Mouse (Mus musculus) limb, embryonic 11.5 days (tissue): ENCODE results near the gene Fgfr2. TPM values are rescaled to one million over a fixed set of nuclear protein-coding genes. Genes with fewer than 3 reads are reported as not detected.

ENCODE experiments used
- ATAC-seq: fragments of 200-750 bp; cut with Nextera tagmentation; 2 replicates; pipeline ENCODE4 v1.8.0; 2017; ENCODE audit warnings: low read depth; ENCODE audit not compliant: insufficient number of reproducible peaks, low FRiP score, low TSS enrichment
- DNase-seq: peaks from one replicate; pipeline ENCODE4 v3.0.0-alpha.2; 2015; ENCODE audit warnings: low spot score
- H3K27ac ChIP-seq: fragments of 300-500 bp; sonication (generic); replicated peaks from 2 replicates; pipeline ENCODE4 v1.5.1; 2014; ENCODE audit warnings: low read depth, mild to moderate bottlenecking, low read length
- H3K27me3 ChIP-seq: fragments of 300-500 bp; sonication (generic); 2 replicates; pipeline ENCODE4 v1.6.1; 2014; ENCODE audit warnings: mild to moderate bottlenecking, low read length, mixed read lengths; ENCODE audit not compliant: control insufficient read depth, insufficient read depth
- H3K36me3 ChIP-seq: fragments of 300-500 bp; sonication (generic); 2 replicates; pipeline ENCODE4 v1.6.1; 2014; ENCODE audit warnings: mild to moderate bottlenecking, low read length, moderate library complexity, mixed read lengths; ENCODE audit not compliant: control insufficient read depth, insufficient read depth
- H3K4me1 ChIP-seq: fragments of 300-500 bp; sonication (generic); 2 replicates; pipeline ENCODE4 v1.6.1; 2014; ENCODE audit warnings: low read length, mixed read lengths; ENCODE audit not compliant: control insufficient read depth, insufficient read depth
- H3K4me2 ChIP-seq: fragments of 300-500 bp; sonication (generic); 2 replicates; pipeline ENCODE4 v1.6.1; 2014; ENCODE audit warnings: low read depth, mild to moderate bottlenecking, moderate library complexity; ENCODE audit not compliant: severe bottlenecking
- H3K4me3 ChIP-seq: fragments of 300-500 bp; sonication (generic); 2 replicates; pipeline ENCODE4 v1.5.1; 2014; ENCODE audit warnings: low read depth, low read length
- H3K9ac ChIP-seq: fragments of 300-500 bp; sonication (generic); 2 replicates; pipeline ENCODE4 v1.6.1; 2014; ENCODE audit warnings: mild to moderate bottlenecking, low read length
- H3K9me3 ChIP-seq: fragments of 300-500 bp; sonication (generic); 2 replicates; pipeline ENCODE4 v1.6.1; 2016; ENCODE audit warnings: low read length; ENCODE audit not compliant: control insufficient read depth
- WGBS: fragments of 180-500 bp; shearing (Covaris S2); extraction: QIAGEN DNeasy Blood & Tissue Kit; methylation state at CpG from one replicate; pipeline ENCODE4 v1.1.7; 2014; 5-methylcytosine and 5-hydroxymethylcytosine counted together
- polyA plus RNA-seq: library from polyadenylated mRNA; unstranded; fragments of >200 nt; fragmentation: Nextera tagmentation; extraction: Ambion mirVana; gene quantifications from 2 replicates; pipeline ENCODE4 v1.2.1, GENCODE M21; 2014

The Fgfr2 gene
- polyA plus RNA-seq, 1 experiment from 2014 or later = 60.1 TPM

DNA sequence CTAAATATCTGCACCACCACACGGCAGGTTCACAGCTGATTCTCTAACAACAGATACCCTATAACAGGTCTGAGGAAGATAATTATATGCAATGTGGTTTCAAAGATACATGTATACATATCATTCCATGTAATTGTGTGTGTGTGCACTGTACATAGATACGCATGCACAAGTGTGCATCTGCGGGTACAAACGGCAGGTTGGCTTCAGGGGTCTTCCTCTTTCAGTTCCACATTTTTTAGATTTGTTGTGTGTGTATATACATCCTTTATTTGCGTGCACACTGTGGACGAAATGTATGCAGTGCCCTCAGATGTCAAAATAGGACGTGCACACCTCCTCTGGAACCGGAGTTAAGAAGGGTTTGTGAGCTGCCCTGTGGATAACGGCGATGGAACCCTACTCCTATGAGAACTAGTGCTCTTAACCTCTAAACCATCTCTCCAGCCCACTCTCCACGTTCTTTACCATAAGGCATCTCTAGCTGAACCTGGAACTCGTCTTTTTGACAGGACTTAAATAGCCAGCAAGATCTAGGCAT is 2575.4 kb downstream of the Fgfr2 start:
- Histone ChIP-seq H3K9ac (no peak overlapping the region), H3K4me2 (no peak overlapping the region), H3K9me3 (no peaks in the 10 kb centered on the region), H3K4me1 (peaks cover 5% of the 10 kb centered on the region), H3K27me3 (no peaks in the 10 kb centered on the region), H3K27ac (no peak overlapping the region; the same call in 1 of the 2 replicates), H3K36me3 (peaks cover 5% of the 10 kb centered on the region; the same call in 1 of the 2 replicates), H3K4me3 (no peak overlapping the region)
- ATAC-seq (no peak), DNase-seq (no peak)
- 84% methylated on average over 12 of the region's 12 CpGs for WGBS

DNA sequence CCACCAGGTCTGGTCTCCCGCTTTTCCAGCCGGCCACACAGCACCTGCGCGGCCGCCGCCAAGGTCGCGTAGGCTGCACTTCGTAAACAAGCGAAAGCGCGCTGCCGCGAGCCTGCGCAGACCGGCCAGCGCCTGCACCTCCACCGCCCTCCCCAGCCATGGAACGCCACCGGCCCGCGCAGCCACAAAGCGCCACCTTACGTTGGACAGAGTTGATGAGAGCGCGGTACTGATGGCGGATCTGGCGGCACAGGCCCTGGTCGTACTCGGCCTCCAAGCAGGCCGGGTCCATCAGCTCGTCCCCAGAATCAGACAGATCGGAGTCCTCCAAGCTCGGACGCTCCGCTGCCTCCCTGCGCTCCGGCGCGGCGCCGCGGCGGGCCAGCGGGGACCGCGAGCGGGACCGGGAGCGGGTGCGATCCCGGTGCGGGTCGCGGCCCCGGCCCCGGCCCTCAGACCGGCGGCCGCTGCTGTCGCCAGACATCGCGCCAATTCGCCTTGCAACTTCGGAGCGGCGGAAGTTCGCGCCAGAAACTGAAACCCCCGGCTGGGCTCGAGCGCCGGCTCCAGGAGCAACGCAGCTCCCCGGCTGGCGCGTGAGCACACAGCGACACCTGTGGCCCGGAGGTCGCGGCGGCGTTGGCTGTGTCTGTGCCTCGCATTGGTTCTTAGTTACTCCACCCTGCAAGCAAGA is 2576.2 kb downstream of the Fgfr2 start:
- ATAC-seq (peak; percentile 92), DNase-seq (peak; percentile 98)
- Histone ChIP-seq H3K9me3 (no peaks in the 10 kb centered on the region), H3K27ac (peak overlapping the region; percentile 100), H3K9ac (peak overlapping the region; percentile 98), H3K4me3 (peak overlapping the region; percentile 67), H3K4me1 (peaks cover 5% of the 10 kb centered on the region), H3K4me2 (peak overlapping the region; percentile 70), H3K27me3 (no peaks in the 10 kb centered on the region), H3K36me3 (peaks cover 8% of the 10 kb centered on the region; the same call in 1 of the 2 replicates)
- WGBS = under 1% methylated on average over 82 of the region's 84 CpGs

DNA sequence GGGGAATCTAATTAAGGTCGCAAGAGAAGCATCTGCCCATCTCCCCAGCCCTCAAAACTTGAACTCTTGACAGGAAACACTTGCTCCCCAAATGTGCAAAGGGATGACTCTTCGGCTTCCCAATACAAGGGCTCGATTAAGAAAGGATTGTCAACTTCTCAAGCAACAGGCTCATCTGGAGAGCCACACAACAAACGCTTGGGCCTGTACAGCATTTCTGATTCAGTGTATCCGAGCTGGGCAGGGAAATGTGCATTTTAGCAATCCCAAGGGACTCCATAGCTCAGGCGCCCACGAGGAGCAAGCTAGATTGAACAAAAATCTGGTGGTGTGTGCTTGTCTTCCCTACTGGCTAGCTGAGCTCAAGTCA is 2576.7 kb downstream of the Fgfr2 start:
- H3K4me3 ChIP-seq = peak overlapping the region; percentile 67
- peaks cover 8% of the 10 kb centered on the region; the same call in 1 of the 2 replicates for H3K36me3 ChIP-seq
- WGBS = 9% methylated on average over 7 of the region's 7 CpGs
- peak overlapping the region; percentile 100 for H3K27ac ChIP-seq
- no peaks in the 10 kb centered on the region for H3K27me3 ChIP-seq
- H3K9me3 ChIP-seq = no peaks in the 10 kb centered on the region
- peaks cover 5% of the 10 kb centered on the region for H3K4me1 ChIP-seq
- DNase-seq (no peak), ATAC-seq (no peak)
- H3K4me2 ChIP-seq = peak overlapping the region; percentile 70
- peak overlapping the region; percentile 98 for H3K9ac ChIP-seq

DNA sequence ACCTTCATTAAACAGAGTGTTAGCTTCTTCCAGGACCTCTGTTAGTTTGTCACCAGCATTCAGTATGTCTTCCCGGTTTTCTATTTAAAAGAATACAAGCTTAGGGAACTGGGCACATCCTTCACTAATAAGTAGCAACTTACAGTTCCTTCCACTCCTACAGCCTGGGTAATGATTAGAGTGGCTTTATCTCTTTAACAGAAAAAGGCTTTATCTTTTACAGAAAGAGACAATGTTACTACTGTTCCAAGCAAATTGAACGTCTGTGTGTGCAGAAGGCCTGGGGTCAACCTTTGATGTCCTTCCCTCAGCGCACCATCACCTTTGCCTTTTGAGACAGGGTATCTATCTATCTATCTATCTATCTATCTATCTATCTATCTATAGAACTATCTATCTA is 2577.3 kb downstream of the Fgfr2 start:
- Histone ChIP-seq H3K27me3 (no peaks in the 10 kb centered on the region), H3K36me3 (peaks cover 8% of the 10 kb centered on the region; the same call in 1 of the 2 replicates), H3K4me2 (peak overlapping the region; percentile 70), H3K9ac (peak overlapping the region; percentile 98), H3K27ac (no peak overlapping the region; the same call in 1 of the 2 replicates), H3K4me1 (peaks cover 5% of the 10 kb centered on the region), H3K4me3 (peak overlapping the region; percentile 67), H3K9me3 (no peaks in the 10 kb centered on the region)
- ATAC-seq = no peak
- 59% methylated on average over 3 of the region's 3 CpGs for WGBS
- DNase-seq = no peak

DNA sequence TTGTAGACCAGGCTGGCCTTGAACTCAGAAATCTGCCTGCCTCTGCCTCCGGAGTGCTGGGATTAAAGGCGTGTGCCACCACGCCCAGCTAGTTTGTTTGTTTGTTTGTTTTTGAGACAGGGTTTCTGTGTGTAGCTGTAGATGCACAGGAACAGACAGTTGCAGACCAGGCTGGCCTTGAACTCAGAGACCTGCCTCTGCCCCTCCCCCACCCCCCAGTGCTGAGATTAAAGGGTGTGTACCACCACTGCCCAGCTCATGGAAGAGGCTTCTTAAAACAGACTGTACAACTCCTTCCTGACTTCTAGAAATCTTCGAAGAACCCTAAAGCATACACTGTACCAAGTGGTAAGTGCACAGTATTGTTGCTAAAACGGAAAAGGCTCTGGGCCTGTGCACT is 2577.7 kb downstream of the Fgfr2 start:
- Histone ChIP-seq H3K27ac (no peak overlapping the region), H3K4me2 (peak overlapping the region; percentile 70; the same call in 1 of the 2 replicates), H3K4me3 (no peak overlapping the region), H3K36me3 (peaks cover 8% of the 10 kb centered on the region; the same call in 1 of the 2 replicates), H3K27me3 (no peaks in the 10 kb centered on the region), H3K9ac (no peak overlapping the region), H3K4me1 (peaks cover 5% of the 10 kb centered on the region), H3K9me3 (no peaks in the 10 kb centered on the region)
- WGBS = 93% methylated on average over 5 of the region's 5 CpGs
- DNase-seq = no peak
- ATAC-seq = no peak

DNA sequence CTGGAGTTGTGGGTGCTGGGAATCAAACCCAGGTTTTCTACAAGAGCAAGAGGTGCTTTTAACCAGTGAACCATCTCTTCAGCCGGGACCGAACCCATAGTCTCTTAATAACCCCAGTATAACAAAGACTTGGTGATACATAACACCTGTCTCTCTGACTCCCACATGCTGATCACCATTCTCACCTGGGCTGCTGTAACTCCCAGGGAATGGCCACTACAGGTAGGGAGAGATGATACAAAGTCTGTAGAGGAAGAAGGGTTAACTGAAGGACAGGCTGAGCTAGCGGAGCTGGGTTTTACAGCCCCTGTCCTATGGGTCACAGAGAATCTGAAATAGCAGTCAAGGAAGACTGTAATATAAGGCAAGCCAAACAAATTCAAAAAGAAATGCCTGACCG is 2580.0 kb downstream of the Fgfr2 start:
- Histone ChIP-seq H3K4me3 (no peak overlapping the region), H3K9ac (no peak overlapping the region), H3K27me3 (no peaks in the 10 kb centered on the region), H3K4me1 (peaks cover 5% of the 10 kb centered on the region), H3K9me3 (no peaks in the 10 kb centered on the region), H3K4me2 (no peak overlapping the region), H3K27ac (no peak overlapping the region), H3K36me3 (peaks cover 13% of the 10 kb centered on the region)
- ATAC-seq = no peak
- DNase-seq = no peak
- WGBS = 94% methylated on average over 4 of the region's 4 CpGs

DNA sequence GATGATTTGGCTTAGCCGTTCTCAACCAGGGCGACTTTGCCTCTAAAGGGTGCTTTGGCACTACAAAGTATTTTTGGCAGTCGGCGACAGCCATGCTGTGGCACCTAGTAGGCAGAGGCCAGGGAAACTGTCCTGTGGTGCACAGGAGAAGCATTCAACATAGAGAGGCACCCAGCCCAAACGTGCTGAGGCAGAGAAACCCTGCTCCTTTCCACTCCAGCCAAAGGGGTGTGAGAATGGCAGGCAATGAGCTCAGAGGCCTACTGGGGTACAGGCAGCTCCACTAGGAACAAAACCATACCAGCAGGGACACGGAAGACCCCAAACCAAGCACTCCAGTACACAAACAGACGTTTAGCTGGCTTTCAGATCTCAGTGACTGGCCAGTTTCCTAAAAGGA is 2583.0 kb downstream of the Fgfr2 start:
- H3K27me3 ChIP-seq = no peaks in the 10 kb centered on the region
- H3K4me3 ChIP-seq = no peak overlapping the region
- peaks cover 20% of the 10 kb centered on the region for H3K36me3 ChIP-seq
- DNase-seq = no peak
- no peak for ATAC-seq
- no peak overlapping the region for H3K4me2 ChIP-seq
- H3K4me1 ChIP-seq = no peaks in the 10 kb centered on the region
- 88% methylated on average over 7 of the region's 7 CpGs for WGBS
- H3K9ac ChIP-seq = no peak overlapping the region
- H3K9me3 ChIP-seq = no peaks in the 10 kb centered on the region
- no peak overlapping the region for H3K27ac ChIP-seq

DNA sequence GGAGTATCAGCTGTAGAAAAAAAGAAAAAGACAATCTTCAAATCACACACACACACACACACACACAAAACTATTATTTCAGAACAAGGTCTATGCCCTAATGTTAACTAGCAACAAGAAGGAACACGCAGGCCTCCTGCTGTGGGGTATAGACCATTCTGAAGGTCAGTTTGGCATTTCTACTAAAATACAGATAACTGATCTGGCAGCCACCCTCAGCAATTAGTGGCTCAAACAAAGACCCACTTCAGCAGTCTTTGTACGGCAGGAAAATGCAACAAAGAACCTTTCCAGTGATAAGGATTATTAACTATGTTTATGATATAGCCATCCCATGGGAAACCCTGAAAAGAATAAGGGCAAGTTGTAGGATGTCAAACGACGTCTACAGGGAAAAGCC is 2586.1 kb downstream of the Fgfr2 start:
- H3K27ac ChIP-seq = no peak overlapping the region
- no peak overlapping the region for H3K4me2 ChIP-seq
- no peaks in the 10 kb centered on the region for H3K27me3 ChIP-seq
- DNase-seq (no peak), ATAC-seq (no peak)
- peaks cover 16% of the 10 kb centered on the region for H3K36me3 ChIP-seq
- no peaks in the 10 kb centered on the region for H3K9me3 ChIP-seq
- no peak overlapping the region for H3K9ac ChIP-seq
- no peaks in the 10 kb centered on the region for H3K4me1 ChIP-seq
- H3K4me3 ChIP-seq = no peak overlapping the region
- WGBS = 92% methylated on average over 4 of the region's 4 CpGs
